ENCODE assay signal across 16 mouse cellular contexts in genomic region chr6:120618518-120619402, GRCm38 (mm10). TPM values are rescaled to one million over a fixed set of nuclear protein-coding genes. Genes with fewer than 3 reads are reported as not detected.
DNase-seq lines count a peak whose midpoint lies in the region; ATAC-seq and TF ChIP-seq lines count a peak whose summit lies in the region.
"Had no signal": no experiment of that assay in that cellular context is flagged by ENCODE, and none has a peak within 500 bp of the region (broad histone marks: within the 10 kb centered on the region; RNA-seq: fewer than 3 reads in every experiment).

No protein-coding gene starts in this region.

- H3K27me3 ChIP-seq in CH12.LX (replicated peaks): no peaks in the 10 kb centered on the region
- no peaks in the 10 kb centered on the region for H3K27me3 ChIP-seq in liver, embryonic 12.5 days (replicated peaks)
- H3K27me3 ChIP-seq: forebrain, embryonic 15.5 days; heart, embryonic 15.5 days; lung, embryonic 15.5 days had no signal

- in situ Hi-C loops in CH12.LX (cut with MboI; ENCODE audit: low pct_ligation_motif_present, low pct_unique_long_range_greater_than_20kb, low sequenced_read_pairs): no loop called here

- peak overlapping the region; percentile 33 for H3K4me2 ChIP-seq in CH12.LX (ENCODE audit: insufficient read depth, low read depth, poor library complexity, severe bottlenecking)
- peak overlapping the region; percentile 70 for H3K4me2 ChIP-seq in liver, embryonic 12.5 days
- H3K4me2 ChIP-seq: forebrain, embryonic 15.5 days; heart, embryonic 15.5 days; lung, embryonic 15.5 days had no signal

- dilution Hi-C loops in CH12.LX (cut with MboI; ENCODE audit: extremely low pct_ligation_motif_present, extremely low pct_unique_long_range_greater_than_20kb, low sequenced_read_pairs): no loop called here

- intact Hi-C loops in gastrocnemius, postnatal 14 days (cut with DNase I; ENCODE audit: low total_unique reads): no loop called here

- H3K4me1 ChIP-seq in CH12.LX (ENCODE audit: control insufficient read depth in 1 of 2, insufficient read depth in 2 of 2): peaks cover 12 to 32% of the 10 kb centered on the region in 2 experiments
- peaks cover 6% of the 10 kb centered on the region for H3K4me1 ChIP-seq in bone marrow, adult 2 months (ENCODE audit: control insufficient read depth, insufficient read depth, low read length)
- H3K4me1 ChIP-seq in liver, embryonic 12.5 days: peaks cover 63% of the 10 kb centered on the region
- H3K4me1 ChIP-seq: forebrain, embryonic 15.5 days; heart, embryonic 15.5 days; lung, embryonic 15.5 days had no signal

- ATAC-seq in liver, embryonic 12.5 days: peak; percentile 94
- ATAC-seq: forebrain, embryonic 15.5 days; hindbrain, postnatal 0 days had no signal

- no peak for TF ChIP-seq CTCF in CH12.LX (conservative IDR thresholded peaks at IDR 0.05 in 1 of 2, IDR thresholded peaks at IDR 0.05 in 1 of 2; ENCODE audit: low read depth in 2 of 2, low read length in 2 of 2)
- TF ChIP-seq CTCF in bone marrow, adult 2 months (IDR thresholded peaks at IDR 0.05; ENCODE audit: control insufficient read depth, insufficient read depth, low read length): no peak

- TF ChIP-seq RAD21 in CH12.LX (IDR thresholded peaks at IDR 0.05; ENCODE audit: low read depth, low read length): no peak

- peak overlapping the region; percentile 54; the same call in 1 of the 2 replicates for H3K9ac ChIP-seq in CH12.LX (ENCODE audit: insufficient read depth, low read depth)
- H3K9ac ChIP-seq in liver, embryonic 12.5 days: peak overlapping the region; percentile 74
- H3K9ac ChIP-seq: forebrain, embryonic 15.5 days; heart, embryonic 15.5 days; lung, embryonic 15.5 days had no signal

- no peak overlapping the region for H3K4me3 ChIP-seq in CH12.LX (replicated peaks in 1 of 3; ENCODE audit: low read depth in 2 of 3, low read length in 2 of 3, poor library complexity in 1 of 3)
- peak overlapping the region; percentile 1 for H3K4me3 ChIP-seq in bone marrow, adult 2 months (replicated peaks; ENCODE audit: control insufficient read depth, low read depth, low read length)
- H3K4me3 ChIP-seq in liver, embryonic 12.5 days: peak overlapping the region; percentile 26
- H3K4me3 ChIP-seq: embryonic facial prominence, embryonic 10.5 days; forebrain, embryonic 15.5 days; heart, embryonic 15.5 days; lung, embryonic 15.5 days; myocyte had no signal

- 0 out of 2 replicates have a peak, but pooled peaks have one; percentile 21 for TF ChIP-seq EP300 in CH12.LX (IDR thresholded peaks at IDR 0.05; ENCODE audit: low read length)

- H3K79me2 ChIP-seq in CH12.LX (replicated peaks; ENCODE audit: control insufficient read depth, extremely low read depth, insufficient read depth, poor library complexity, severe bottlenecking): no peaks in the 10 kb centered on the region

- H3K27ac ChIP-seq in CH12.LX (ENCODE audit: insufficient read depth, low read depth): peak overlapping the region; percentile 90
- H3K27ac ChIP-seq in bone marrow, adult 2 months (ENCODE audit: control insufficient read depth, insufficient read depth, low read depth, low read length, poor library complexity): peak overlapping the region; percentile 77
- H3K27ac ChIP-seq in liver, embryonic 12.5 days: peak overlapping the region; percentile 96
- H3K27ac ChIP-seq: embryonic facial prominence, embryonic 10.5 days; forebrain, embryonic 15.5 days; heart, embryonic 15.5 days; hindbrain, postnatal 0 days; lung, embryonic 15.5 days had no signal

- TF ChIP-seq POLR2A in CH12.LX (IDR thresholded peaks at IDR 0.05; ENCODE audit: low read depth, low read length): peak; percentile 36; the same call in 1 of the 2 replicates
- no peak for TF ChIP-seq POLR2A in bone marrow, adult 2 months (IDR thresholded peaks at IDR 0.05; ENCODE audit: borderline replicate concordance, control insufficient read depth, low read depth, low read length)

- WGBS in bone marrow, adult 2 months: 60% methylated on average over 4 of the region's 4 CpGs
- 45% methylated on average over 4 of the region's 4 CpGs for WGBS in liver, embryonic 12.5 days (ENCODE audit: insufficient replicate concordance)

- peak; percentile 70 for DNase-seq in CH12.LX (ENCODE audit: extremely low read depth)
- peak; percentile 9 to 13 for DNase-seq in spleen, adult 18-20 months
- DNase-seq in cerebellum, postnatal 36 days: no peak
- DNase-seq in cerebellum, adult 9-11 months: no peak
- no peak for DNase-seq in gastrocnemius, postnatal 14 days
- DNase-seq: gastrocnemius, postnatal 10 days; kidney, postnatal 10 days had no signal

- H3K9me3 ChIP-seq in CH12.LX (replicated peaks; ENCODE audit: low read length): no peaks in the 10 kb centered on the region
- no peaks in the 10 kb centered on the region for H3K9me3 ChIP-seq in liver, embryonic 12.5 days (replicated peaks)
- H3K9me3 ChIP-seq: embryonic facial prominence, embryonic 10.5 days; forebrain, embryonic 15.5 days; G1E; heart, embryonic 15.5 days; lung, embryonic 15.5 days had no signal

- H3K36me3 ChIP-seq in CH12.LX (replicated peaks in 1 of 2; ENCODE audit: control insufficient read depth in 1 of 2, insufficient read depth in 1 of 2, low read length in 1 of 2): no peaks in the 10 kb centered on the region
- no peaks in the 10 kb centered on the region for H3K36me3 ChIP-seq in liver, embryonic 12.5 days
- H3K36me3 ChIP-seq: embryonic facial prominence, embryonic 10.5 days; forebrain, embryonic 15.5 days; G1E; heart, embryonic 15.5 days; lung, embryonic 15.5 days had no signal

TF ChIP-seq in CH12.LX, 34 proteins besides CTCF, POLR2A, EP300 and RAD21:
- TF ChIP-seq ZKSCAN1 (IDR thresholded peaks at IDR 0.05; ENCODE audit: borderline replicate concordance, low read depth, low read length) (peak; percentile 84), MAX (IDR thresholded peaks at IDR 0.05; ENCODE audit: low read length) (peak; percentile 38; the same call in 1 of the 2 replicates), ZC3H11A (IDR thresholded peaks at IDR 0.05; ENCODE audit: low read depth, low read length) (no peak), TCF12 (IDR thresholded peaks at IDR 0.05; ENCODE audit: low read depth, low read length) (0 out of 2 replicates have a peak, but pooled peaks have one; percentile 7)

RNA-seq across cellular contexts. Expression of gene Cecr2, which starts 47.4 kb away (rescaled TPM):
- 10.6 and 12.5 TPM in 2 replicates for total RNA-seq in CH12.LX (2012; rRNA removed)
- total RNA-seq in CH12.LX (2014; rRNA removed): 5.7 and 6.6 TPM in 2 replicates
- 15.0 and 16.9 TPM in 2 replicates for polyA plus RNA-seq in CH12.LX (2012; ENCODE audit: insufficient read length, low read depth)
- 28.7 and 49.8 TPM in 2 replicates for polyA plus RNA-seq in bone marrow, adult 2 months (2011; ENCODE audit: insufficient read depth, insufficient read length, low replicate concordance, missing spikeins)
- 8.8 and 10.4 TPM in 2 replicates for polyA plus RNA-seq in liver, embryonic 12.5 days (2016; fragmentation: Nextera tagmentation; extraction: Ambion mirVana)
- 10 to 100 TPM; 10.2 to 11.0 TPM for total RNA-seq in gastrocnemius, postnatal 14 days (2021)

Comparison
In these comparisons a context has a peak if more than half of its experiments do, and no peak if none do; other contexts are left out.
1. DNase-seq: peak in CH12.LX (single experiment) and spleen, adult 18-20 months (2 of 2); none in cerebellum, postnatal 36 days (0 of 2), cerebellum, adult 9-11 months (single experiment) and gastrocnemius, postnatal 14 days (single experiment).
2. H3K4me3 ChIP-seq: peak in bone marrow, adult 2 months (single experiment) and liver, embryonic 12.5 days (single experiment); none in CH12.LX (0 of 3).
3. Peak in every context shown above with its lines, with median percentiles within 50 percentile points of each other: H3K27ac ChIP-seq.